Mouse (Mus musculus) retina, embryonic 14.5 days (tissue): Measurements from ENCODE around the gene Pard3.

Experiments used
- DNase-seq: peaks from one replicate; pipeline ENCODE4 v3.0.0-alpha.2; 2015; ENCODE audit warnings: low spot score

Gene Pard3

DNA sequence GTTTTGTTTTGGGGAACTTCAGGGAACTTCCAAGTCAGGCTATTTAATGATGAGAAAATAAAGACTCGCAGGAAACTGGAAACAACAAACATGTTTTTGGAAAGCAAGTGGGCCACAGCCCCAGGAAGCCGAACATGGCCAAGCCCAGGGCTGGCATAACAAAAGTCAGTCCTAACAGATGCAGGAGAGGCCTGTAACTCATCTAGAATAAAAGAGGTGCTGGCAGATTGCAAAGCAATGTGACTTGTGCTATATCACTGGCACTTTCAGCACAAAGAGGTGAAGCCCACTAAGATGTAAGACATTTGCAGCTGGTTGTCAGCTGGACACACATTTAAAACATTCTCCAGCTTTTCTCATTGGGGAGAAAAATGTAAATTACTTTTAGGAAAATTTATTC, 553.0 kb downstream of the Pard3 start:
- DNase-seq, result no peak

DNA sequence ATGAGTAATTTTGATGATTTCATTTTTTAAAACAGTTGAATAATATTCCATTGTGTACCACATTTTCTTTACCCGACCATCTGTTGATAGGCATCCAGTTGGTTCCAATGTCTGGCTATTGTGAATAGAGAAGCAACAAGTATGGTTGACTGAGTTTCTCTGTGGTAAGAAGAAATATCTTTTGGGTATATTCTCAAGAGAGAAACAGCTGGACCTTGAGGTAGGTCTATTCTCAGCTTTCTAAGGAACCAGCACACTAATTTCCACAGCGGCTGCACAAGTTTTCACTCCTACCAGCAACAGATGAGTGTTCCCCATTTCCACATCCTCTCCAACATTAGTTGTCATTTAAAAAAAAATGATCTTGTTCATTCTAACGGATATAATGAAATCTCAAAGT, 558.4 kb downstream of the Pard3 start:
- DNase-seq, result no peak

GRCm38 (mm10) chr8:127638232-127639087, 574.8 kb downstream of the Pard3 start:
- no peak for DNase-seq

GRCm38 (mm10) chr8:127639088-127639453, 575.4 kb downstream of the Pard3 start:
- no peak for DNase-seq

- no peak for DNase-seq
Measured at GRCm38 (mm10) chr8:127655559-127655958, 591.9 kb downstream of the Pard3 start.
